In genomic region chr5:110841046-110841862, GRCm38 (mm10) we compare ENCODE assay signal across 9 mouse cellular contexts. TPM values are rescaled to one million over a fixed set of nuclear protein-coding genes. Genes with fewer than 3 reads are reported as not detected.
A peak's percentile ranks its signal among the peaks of the same experiment; 100 is the strongest.
DNase-seq lines count a peak whose midpoint lies in the region; ATAC-seq and TF ChIP-seq lines count a peak whose summit lies in the region.
"Had no signal": no experiment of that assay in that cellular context is flagged by ENCODE, and none has a peak within 500 bp of the region (broad histone marks: within the 10 kb centered on the region; RNA-seq: fewer than 3 reads in every experiment).

No protein-coding gene starts in this region.

- H3K4me1 ChIP-seq in heart, adult 2 months (ENCODE audit: control insufficient read depth, insufficient read depth, low read length) = peaks cover 1% of the 10 kb centered on the region
- peaks cover 14% of the 10 kb centered on the region; the same call in 1 of the 2 replicates for H3K4me1 ChIP-seq in limb, embryonic 13.5 days

- no peak overlapping the region for H3K27ac ChIP-seq in heart, adult 2 months
- H3K27ac ChIP-seq in limb, embryonic 13.5 days = no peak overlapping the region

- DNase-seq in heart, adult 11 months = peak; percentile 90
- DNase-seq in heart, adult 2 months = no peak
- DNase-seq in thymus, adult 18-20 months = peak; percentile 3 to 9
- no peak for DNase-seq in thymus, postnatal 0 days (ENCODE audit: low spot score)
- no peak for DNase-seq in layer of hippocampus, postnatal 25 days (ENCODE audit: extremely low spot score in 1 of 2, low spot score in 1 of 2)
- no peak for DNase-seq in left cerebral cortex, postnatal 4 days
- no peak for DNase-seq in B cell, adult 2 months

- TF ChIP-seq EP300 in heart, adult 2 months (IDR thresholded peaks at IDR 0.05; ENCODE audit: insufficient read depth, low read depth, low read length) = no peak

- H3K9me3 ChIP-seq in limb, embryonic 13.5 days = no peaks in the 10 kb centered on the region

- 91% methylated on average over 14 of the region's 14 CpGs for WGBS in heart, adult 2 months
- 92% methylated on average over 14 of the region's 14 CpGs for WGBS in limb, embryonic 13.5 days

- intact Hi-C loops in heart, adult 2 months (cut with DNase I) = loop anchor here (2.0 to 5.0 kb wide), 4 partner anchors 14 to 366 kb away; partner anchors contain the start of genes Ttc28 and Ulk1
- intact Hi-C loops in left cerebral cortex, postnatal 4 days (cut with DNase I) = no loop called here

- no peak for TF ChIP-seq POLR2A in heart, adult 2 months (IDR thresholded peaks at IDR 0.05; ENCODE audit: insufficient read depth, low read depth, low read length)

- no peaks in the 10 kb centered on the region for H3K36me3 ChIP-seq in heart, adult 2 months (ENCODE audit: control insufficient read depth, insufficient read depth, low read length)
- peaks cover 43% of the 10 kb centered on the region for H3K36me3 ChIP-seq in limb, embryonic 13.5 days

- no peaks in the 10 kb centered on the region for H3K79me2 ChIP-seq in heart, adult 2 months (replicated peaks; ENCODE audit: control insufficient read depth, insufficient read depth, low read length)

- no peak overlapping the region for H3K9ac ChIP-seq in heart, adult 2 months (ENCODE audit: low read depth, low read length)
- H3K9ac ChIP-seq in limb, embryonic 13.5 days = no peak overlapping the region

- H3K4me3 ChIP-seq in heart, adult 2 months = no peak overlapping the region
- H3K4me3 ChIP-seq in limb, embryonic 13.5 days = no peak overlapping the region

- H3K27me3 ChIP-seq in heart, adult 2 months (ENCODE audit: control insufficient read depth, insufficient read depth, low read length) = no peaks in the 10 kb centered on the region
- no peaks in the 10 kb centered on the region for H3K27me3 ChIP-seq in limb, embryonic 13.5 days

- ATAC-seq in limb, embryonic 13.5 days (ENCODE audit: low FRiP score, low read depth) = no peak
- ATAC-seq: activated CD4-positive, CD25-positive, alpha-beta regulatory T cell, adult 4 months had no signal

- H3K4me2 ChIP-seq in limb, embryonic 13.5 days (replicated peaks) = peak overlapping the region; percentile 77; the same call in 1 of the 2 replicates

- TF ChIP-seq CTCF in heart, adult 2 months (IDR thresholded peaks at IDR 0.05) = no peak

RNA-seq across cellular contexts. Expression of gene Chek2, which starts 1.5 kb away (rescaled TPM):
- 1 to 10 TPM; 2.6 to 3.1 TPM for total RNA-seq in heart, adult 2 months (2021)
- 3.4 and 5.5 TPM in 2 replicates for polyA plus RNA-seq in heart, adult 2 months (2012; rRNA removed)
- 16.1 and 19.6 TPM in 2 replicates for polyA plus RNA-seq in thymus, postnatal 0 days (2015; fragmentation: Nextera tagmentation; extraction: Ambion mirVana)
- polyA plus RNA-seq in limb, embryonic 13.5 days (2015; fragmentation: Nextera tagmentation; extraction: Ambion mirVana) = 20.7 and 23.6 TPM in 2 replicates
- total RNA-seq in layer of hippocampus, postnatal 25 days (2021) = 1 to 10 TPM; 1.2 to 2.2 TPM
- 1 to 10 TPM; 2.6 to 3.0 TPM for total RNA-seq in left cerebral cortex, postnatal 4 days (2021)

RNA-seq across cellular contexts. Expression of gene Hscb, which starts 1.7 kb away (rescaled TPM):
- total RNA-seq in heart, adult 2 months (2021) = 10 to 100 TPM; 18.5 to 18.7 TPM
- 14.8 and 17.7 TPM in 2 replicates for polyA plus RNA-seq in heart, adult 2 months (2012; rRNA removed)
- polyA plus RNA-seq in thymus, postnatal 0 days (2015; fragmentation: Nextera tagmentation; extraction: Ambion mirVana) = 43.2 and 48.3 TPM in 2 replicates
- 26.5 and 30.1 TPM in 2 replicates for polyA plus RNA-seq in limb, embryonic 13.5 days (2015; fragmentation: Nextera tagmentation; extraction: Ambion mirVana)
- total RNA-seq in layer of hippocampus, postnatal 25 days (2021) = 10 to 100 TPM; 10.4 to 11.1 TPM
- total RNA-seq in left cerebral cortex, postnatal 4 days (2021) = 1 to 10 TPM; 6.3 to 8.0 TPM

RNA-seq across cellular contexts. Expression of gene Ulk1, which starts 31.4 kb away (rescaled TPM):
- total RNA-seq in heart, adult 2 months (2021) = 10 to 100 TPM; 64.8 to 82.1 TPM
- polyA plus RNA-seq in heart, adult 2 months (2012; rRNA removed) = 55.9 and 62.6 TPM in 2 replicates
- 9.7 and 12.3 TPM in 2 replicates for polyA plus RNA-seq in thymus, postnatal 0 days (2015; fragmentation: Nextera tagmentation; extraction: Ambion mirVana)
- polyA plus RNA-seq in limb, embryonic 13.5 days (2015; fragmentation: Nextera tagmentation; extraction: Ambion mirVana) = 21.5 and 22.8 TPM in 2 replicates
- 10 to 100 TPM; 65.8 to 68.9 TPM for total RNA-seq in layer of hippocampus, postnatal 25 days (2021)
- 100 to 1,000 TPM in 1 of 2 experiments, 10 to 100 TPM in 1; 94.5 to 101 TPM for total RNA-seq in left cerebral cortex, postnatal 4 days (2021)

RNA-seq across cellular contexts. Expression of gene Ttc28, which starts 38.3 kb away (rescaled TPM):
- total RNA-seq in heart, adult 2 months (2021) = 10 to 100 TPM; 12.3 to 15.0 TPM
- polyA plus RNA-seq in heart, adult 2 months (2012; rRNA removed) = 7.2 and 7.3 TPM in 2 replicates
- 1.7 and 2.3 TPM in 2 replicates for polyA plus RNA-seq in thymus, postnatal 0 days (2015; fragmentation: Nextera tagmentation; extraction: Ambion mirVana)
- 17.6 and 18.0 TPM in 2 replicates for polyA plus RNA-seq in limb, embryonic 13.5 days (2015; fragmentation: Nextera tagmentation; extraction: Ambion mirVana)
- 10 to 100 TPM; 11.3 to 13.3 TPM for total RNA-seq in layer of hippocampus, postnatal 25 days (2021)
- total RNA-seq in left cerebral cortex, postnatal 4 days (2021) = 100 to 1,000 TPM in 1 of 2 experiments, 10 to 100 TPM in 1; 97.3 to 112 TPM

Comparison
In these comparisons a context has a peak if more than half of its experiments do, and no peak if none do; other contexts are left out.
1. DNase-seq: peak in heart, adult 11 months (single experiment) and thymus, adult 18-20 months (2 of 2); none in heart, adult 2 months (0 of 2), thymus, postnatal 0 days (single experiment), layer of hippocampus, postnatal 25 days (0 of 2), left cerebral cortex, postnatal 4 days (single experiment) and B cell, adult 2 months (0 of 2).